Mouse (Mus musculus): ENCODE measurements around the gene Fsd1.
A peak's percentile ranks its signal among the peaks of the same experiment; 100 is the strongest.

Fsd1 gene

DNA sequence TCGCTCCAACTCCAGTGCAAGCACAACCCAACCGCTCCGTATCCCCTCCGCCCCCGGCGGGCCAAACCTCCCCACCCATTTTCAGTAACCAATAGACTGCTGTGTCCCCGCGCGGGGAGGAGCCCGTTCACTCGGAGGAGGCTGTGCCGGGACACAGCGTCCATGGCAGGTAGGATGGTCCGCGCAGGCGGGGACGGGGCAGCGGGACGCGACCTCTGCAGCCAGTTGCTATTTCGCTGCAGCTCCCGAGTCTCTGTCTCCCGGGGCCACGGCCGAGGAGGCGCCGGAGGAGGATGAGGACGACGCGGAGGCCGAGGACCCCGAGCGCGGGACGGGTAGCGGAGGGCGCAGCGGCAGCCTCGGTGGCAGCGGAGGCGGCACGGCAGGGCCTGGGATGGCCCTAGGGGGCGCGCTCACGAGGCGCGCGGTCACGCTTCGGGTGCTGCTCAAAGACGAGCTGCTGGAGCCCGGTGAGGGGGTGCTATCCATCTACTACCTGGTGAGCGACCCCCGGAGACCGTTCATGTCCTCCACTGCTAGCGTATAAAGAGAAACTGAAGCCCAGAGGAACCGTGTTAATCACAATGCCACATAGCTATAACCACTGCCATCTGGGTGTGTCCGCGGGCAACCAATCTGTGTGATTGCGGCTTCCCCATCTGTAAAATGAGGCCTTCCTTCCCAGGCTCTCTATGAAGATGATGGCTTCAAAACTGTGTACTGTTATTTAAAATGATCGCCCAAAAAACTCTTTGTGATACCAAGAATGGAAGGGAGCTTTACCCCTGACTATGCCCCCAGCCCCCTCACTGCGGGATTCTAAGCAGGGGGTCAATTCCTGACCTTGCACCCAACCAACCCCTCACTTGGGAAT is 23.0 kb downstream of the Fsd1 start:
- peak; percentile 95 for DNase-seq (ENCODE audit: low read depth, low spot score)

DNA sequence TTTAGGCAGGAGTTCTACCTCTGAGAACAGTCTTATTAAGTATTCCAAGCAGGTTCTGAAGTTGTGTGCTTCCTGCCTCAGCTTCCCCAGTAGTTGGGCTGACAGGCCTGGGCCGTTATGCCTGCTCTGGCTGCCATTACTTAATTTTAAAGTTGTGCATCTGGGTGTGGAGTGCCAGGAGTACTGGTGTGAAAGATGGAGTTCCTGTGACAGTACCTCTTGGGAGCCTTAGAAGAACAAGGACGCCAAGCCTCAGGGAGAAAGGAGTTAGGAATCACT is 23.6 kb downstream of the Fsd1 start:
- DNase-seq (ENCODE audit: low read depth, low spot score): no peak

DNA sequence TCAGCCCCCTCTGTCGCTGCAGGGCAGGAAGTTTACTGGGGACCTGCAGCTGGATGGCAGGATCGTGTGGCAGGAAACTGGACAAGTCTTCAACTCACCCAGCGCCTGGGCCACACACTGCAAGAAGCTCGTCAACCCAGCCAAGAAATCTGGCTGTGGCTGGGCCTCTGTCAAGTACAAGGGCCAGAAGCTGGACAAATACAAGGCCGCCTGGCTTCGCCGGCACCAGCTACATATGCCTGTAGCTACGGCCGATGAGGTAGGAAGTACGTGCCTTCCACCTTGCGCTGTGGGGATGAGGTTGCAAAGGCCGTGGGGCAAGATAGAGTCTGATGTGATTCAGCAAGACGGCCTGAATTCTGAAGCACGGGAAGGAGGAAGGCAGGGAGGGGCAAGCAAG is 23.9 kb downstream of the Fsd1 start:
- no peak for DNase-seq (ENCODE audit: low read depth, low spot score)

DNA sequence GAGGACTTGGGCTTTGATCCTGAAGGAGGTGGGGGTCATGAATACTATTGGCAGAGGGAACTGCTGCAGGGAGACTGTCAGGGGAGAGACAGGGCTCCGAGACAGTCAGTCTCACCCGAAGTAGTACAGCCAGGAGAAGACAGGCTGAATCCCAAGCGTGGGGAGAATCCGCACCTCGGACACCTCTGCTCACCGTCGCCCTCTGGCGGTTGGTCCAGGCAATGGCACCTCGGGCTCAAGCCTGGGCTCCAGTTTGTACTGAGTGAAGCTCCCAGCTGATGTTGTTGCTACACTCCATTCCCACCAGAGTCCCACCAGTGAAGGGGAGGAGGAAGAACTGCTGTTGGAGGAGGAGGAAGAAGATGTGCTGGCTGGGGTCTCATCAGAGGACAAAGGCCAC is 24.4 kb downstream of the Fsd1 start:
- peak; percentile 89 for DNase-seq (ENCODE audit: low read depth, low spot score)

DNA sequence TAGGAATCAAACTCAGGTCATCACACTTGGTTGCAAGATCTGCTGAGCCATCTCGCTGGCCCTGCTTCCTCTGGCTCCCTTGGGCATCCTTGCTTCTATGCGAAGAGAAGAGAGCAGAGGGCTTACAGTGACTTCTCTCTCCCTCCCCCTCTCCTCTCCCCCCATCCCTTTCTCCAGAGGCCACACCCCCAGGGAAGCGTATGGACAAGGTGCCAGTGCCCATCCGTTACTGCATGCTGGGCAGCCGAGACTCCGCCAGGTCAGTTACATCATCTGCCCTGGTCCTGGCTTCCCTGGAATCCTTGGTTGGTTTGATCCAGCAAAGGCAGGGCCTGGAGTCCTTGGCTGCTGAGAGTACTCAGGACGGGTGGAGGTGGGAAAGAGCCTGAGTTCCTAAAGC is 25.1 kb downstream of the Fsd1 start:
- DNase-seq (ENCODE audit: low read depth, low spot score): no peak

DNA sequence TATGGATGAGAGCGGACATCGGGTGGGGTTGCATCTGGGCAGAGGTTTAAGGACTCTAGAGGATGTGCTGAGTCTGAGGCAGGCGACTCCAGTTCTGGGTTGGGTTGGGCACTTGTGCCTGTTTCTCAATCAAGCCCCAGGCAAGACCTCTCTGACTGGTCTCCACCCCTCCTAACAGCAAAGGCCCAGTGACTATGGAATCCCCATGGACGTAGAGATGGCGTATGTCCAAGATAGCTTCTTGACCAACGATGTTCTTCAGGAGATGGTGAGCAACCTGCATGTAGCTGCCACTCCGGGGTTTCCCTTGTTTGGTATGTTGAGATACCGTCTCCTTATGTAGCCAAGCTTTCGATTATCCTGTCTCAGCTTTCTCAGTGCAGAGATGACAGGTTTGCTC is 29.0 kb downstream of the Fsd1 start:
- DNase-seq (ENCODE audit: low read depth, low spot score): no peak

DNA sequence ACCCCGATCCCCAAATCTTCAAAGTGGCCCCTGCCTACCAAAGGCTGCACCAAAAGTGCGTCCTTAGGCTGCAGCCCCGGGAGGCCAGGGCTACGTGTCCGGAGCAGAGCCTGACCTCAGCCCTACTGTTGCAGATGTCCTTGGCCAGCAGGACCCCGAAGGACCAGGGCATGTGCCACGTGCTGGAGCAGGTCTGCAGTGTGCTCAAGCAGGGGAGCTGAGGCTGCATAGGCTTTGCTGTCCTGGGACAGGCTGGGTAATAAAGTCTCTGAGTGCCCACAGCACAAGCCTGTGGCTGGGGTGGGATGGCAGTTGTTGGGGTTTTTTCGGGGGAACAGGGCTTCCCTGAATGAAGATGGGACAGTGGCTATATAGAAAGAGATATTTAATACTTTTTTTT is 30.1 kb downstream of the Fsd1 start:
- DNase-seq (ENCODE audit: low read depth, low spot score): no peak

DNA sequence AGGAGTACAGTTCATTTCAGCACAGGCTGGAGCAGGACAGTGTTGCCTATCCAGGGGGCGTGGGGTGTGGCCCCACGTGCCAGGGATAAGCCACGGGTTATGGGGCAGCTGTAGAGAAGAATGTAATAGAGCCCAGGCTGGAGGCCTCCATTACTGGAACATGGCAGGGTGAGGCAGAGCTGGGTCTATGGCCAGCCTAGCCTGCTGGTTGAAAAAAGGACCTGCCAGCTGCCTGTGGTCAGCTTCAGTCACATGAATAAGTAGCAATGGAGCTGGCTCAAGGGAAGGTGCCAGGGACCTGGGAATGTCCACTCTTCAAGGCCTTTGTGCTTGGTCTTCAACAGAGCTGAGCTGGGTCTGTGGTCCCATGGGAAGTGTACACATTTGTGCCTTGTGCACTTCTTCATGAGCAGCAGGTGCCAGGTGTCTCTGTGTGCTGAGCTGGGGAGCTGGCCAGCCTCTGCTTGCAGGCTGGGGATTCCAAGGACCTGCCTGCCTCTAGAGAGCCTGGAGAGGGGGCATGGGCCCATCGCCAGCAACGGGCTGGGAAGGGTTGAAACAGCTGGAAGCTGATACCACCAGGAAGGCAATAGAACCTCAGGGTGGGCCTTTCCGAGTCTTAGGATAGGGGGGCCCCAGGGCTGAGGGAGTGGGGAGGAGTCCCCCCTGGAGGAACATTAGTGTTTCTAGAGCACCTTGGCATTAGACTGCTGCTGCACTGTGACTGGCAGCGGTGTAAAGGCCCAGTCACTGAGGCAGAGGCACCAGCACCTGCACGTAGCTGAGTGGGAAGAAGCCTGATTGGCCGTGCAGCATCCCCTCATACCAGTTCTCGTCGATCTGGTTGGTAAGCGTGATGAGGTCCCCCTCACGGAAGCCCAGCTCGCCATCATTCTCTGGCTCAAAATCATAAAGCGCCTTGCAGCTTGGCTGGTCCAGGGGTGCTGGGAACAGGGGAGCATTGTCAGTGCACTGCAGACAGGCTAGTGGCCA is 30.8 kb downstream of the Fsd1 start:
- no peak for DNase-seq (ENCODE audit: low read depth, low spot score)

DNA sequence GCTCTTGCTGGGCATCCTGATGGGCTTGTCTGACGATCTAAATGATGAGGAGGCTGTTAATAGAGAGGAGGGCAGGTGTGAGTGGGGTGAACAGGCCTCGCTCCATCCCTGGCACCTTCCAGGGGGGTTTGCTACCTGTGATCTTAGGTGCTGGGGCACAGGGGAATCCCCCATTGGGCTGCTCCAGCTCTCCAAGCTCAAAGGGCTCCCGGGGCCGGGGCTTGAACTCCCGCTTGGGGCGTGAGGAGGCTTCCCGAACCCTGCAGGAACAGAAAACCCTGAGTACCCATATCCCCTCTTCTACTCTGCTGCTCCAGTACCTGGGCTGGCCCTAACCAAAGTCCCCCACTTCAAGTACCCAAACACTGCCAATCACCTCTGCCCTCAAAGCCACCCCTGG is 31.5 kb downstream of the Fsd1 start:
- no peak for DNase-seq (ENCODE audit: low read depth, low spot score)

DNA sequence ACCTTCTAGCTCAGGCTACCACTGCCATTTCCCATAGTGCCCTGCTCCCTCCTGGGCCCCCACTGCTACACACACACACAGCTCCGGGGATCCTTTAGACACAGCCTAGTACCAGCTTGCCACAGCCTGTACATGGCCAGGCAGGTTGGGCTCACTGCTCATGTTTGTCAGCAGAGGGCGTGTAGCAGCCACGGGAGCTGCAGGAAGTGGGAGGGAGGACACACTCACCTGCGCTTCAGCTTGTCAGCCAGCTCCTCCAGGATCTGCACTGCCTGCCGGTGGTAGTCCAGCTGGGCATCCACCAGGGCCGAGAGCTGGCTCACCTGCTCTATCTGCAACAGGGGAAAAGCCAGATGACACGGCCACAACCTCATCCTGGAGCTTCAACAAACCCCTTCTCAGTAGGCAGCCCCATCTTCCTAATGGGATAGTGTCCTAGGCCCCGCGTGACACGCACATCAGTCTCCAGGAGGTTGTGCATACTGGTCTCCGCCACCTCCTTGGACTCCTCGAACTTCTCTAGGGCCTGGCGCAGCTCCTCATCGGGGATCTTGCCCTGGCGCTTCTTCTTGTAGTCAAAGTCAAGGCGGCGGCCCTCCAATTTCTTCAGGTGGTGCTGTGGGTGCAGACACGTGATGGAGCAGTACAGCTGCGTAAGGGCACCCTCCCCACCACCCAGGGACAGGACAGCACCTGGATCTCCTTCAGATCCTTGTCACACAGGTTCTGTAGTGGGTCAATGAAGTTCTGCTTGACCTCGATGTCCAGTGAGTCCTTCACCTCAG is 32.2 kb downstream of the Fsd1 start:
- peak; percentile 81 for DNase-seq (ENCODE audit: low read depth, low spot score)

DNA sequence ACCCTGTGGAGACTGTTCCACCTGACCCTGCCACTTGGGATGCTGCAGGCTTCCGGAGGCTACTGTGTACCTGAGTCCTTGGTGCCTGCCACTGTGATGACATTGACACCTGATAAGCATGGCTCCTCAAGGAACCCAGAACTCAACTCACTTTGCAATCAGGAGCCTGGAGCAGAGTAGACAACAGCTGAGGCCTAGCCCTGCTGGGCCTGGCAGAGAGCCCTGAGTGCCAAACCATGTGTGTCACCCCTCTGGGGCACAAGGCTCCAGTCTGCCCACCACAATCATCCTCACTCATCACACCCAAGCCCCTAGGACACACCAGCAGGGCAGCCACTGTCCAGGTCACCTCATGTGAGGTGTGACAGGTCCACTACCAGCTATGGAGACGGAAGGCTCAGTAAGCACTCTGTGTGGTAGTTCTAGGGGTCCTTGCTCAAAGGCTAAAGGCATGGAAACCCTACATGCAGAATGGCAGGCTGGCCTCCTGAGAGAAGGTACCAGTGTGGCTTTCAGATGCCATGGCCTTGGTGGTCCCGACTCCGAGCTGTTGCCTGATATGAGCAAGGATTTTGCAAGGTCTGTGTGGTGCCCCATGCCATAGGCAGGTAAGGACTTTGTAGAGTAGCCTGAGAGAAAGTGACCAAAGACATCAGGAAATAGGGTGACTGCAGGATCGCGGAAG is 34.2 kb downstream of the Fsd1 start:
- no peak for DNase-seq (ENCODE audit: low read depth, low spot score)

DNA sequence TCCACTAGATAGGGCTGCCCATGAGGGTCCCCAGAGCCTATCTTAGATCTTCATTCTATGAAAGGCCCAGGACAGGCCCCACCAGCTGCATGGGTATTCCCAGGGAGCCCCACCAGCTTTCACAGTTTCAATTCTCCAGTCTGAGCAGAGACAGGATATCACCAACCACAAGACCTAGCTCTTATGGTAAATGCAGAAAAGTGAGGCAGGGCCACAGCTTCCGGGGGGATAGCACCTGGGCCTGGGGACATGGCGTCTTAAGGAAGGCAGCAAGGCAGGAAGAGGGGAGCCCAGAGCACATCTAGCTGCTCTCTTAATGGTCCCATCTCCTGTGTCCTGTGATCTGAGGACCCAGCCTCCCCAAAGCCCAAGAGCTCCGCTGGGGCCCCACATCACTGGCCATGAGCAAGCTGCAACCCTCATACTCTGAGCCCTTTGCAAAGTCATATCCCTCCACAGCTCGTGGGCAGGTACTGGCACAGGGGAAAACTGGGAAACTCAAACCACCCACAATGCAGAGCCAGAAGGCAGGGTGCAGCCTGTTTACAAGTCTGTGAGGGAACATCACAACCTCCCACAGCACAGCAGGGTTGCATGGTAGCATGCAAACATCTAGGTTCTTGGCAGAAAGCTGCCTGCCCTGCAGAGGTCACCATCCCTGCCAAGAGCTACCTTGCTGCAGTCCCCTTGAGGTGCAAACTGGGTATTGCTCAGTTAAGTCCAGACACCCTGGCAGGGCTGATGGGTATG is 35.0 kb downstream of the Fsd1 start:
- DNase-seq (ENCODE audit: low read depth, low spot score): no peak

DNA sequence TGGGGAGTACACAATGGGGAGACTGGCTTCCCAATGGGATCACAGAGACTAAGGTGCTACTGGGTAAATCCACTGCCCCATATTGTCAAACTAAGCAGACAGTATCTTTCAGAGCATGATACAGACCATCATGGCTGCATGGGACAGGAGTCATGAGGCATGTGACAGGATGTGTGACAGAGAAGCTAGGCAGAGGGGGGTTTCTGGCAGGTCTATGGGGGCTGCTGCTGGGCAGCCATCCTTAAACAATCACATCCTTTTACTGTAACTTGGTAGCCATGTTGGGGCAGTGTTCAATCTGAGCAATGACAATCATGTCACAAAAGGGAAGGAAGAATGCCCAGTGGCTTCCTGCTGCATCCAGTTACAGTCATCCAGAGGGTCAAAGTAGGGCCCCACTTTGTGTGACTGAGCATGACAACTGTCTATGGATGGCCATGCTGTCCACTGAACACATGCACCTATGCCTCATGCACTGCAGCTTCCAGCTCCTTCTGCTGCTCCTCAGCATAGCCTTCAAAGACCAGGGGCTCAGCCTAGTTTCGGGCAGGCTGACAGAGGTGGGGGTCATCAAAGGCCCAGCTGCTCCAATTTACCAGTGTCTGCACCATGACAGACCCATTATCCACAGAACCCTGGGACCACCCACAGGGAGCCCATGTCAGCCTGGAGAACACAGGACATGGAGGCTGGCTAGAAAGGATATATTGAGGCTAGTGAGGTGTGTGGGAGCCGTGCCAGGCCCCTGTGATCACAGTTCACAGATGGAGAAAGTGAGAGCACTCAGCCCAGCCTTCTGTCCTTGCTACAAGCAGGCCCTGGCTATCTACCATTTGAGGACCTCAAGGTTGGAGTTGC is 36.1 kb downstream of the Fsd1 start:
- DNase-seq (ENCODE audit: low read depth, low spot score): no peak

DNA sequence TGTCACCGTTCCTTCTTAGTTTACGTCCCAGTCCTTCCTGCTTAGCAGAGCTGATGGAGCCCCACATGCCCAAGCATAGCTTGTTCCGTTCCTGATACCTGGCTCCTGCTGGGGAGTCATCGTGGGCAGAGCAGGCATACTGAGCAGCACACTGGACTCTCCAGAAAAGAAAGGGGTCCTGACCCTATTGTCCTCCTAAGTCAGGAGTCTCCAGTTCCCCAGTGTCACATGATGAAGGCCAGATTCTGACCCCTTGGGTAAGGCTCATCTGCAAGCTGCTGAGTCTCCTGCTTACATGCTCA is 36.6 kb downstream of the Fsd1 start:
- no peak for DNase-seq (ENCODE audit: low read depth, low spot score)

DNA sequence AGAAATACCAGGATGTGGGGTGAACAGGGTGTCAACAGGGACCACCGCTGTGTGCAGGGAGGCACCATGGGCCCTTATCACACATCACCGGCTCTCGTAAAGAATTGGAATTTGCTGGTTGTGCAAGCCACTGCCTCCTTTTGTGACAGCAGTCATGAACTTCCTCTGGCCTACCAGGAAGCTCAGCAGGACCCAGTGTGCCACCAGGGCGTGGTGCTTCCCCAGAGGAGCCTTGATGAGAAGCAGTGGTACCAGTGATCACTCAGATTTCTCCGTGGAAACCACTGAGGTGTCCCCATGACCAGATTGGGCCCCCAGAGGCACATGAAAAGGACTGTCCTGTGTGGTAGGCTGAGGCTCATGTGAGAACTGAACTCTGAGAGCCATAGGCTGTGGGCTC is 37.1 kb downstream of the Fsd1 start:
- no peak for DNase-seq (ENCODE audit: low read depth, low spot score)

DNA sequence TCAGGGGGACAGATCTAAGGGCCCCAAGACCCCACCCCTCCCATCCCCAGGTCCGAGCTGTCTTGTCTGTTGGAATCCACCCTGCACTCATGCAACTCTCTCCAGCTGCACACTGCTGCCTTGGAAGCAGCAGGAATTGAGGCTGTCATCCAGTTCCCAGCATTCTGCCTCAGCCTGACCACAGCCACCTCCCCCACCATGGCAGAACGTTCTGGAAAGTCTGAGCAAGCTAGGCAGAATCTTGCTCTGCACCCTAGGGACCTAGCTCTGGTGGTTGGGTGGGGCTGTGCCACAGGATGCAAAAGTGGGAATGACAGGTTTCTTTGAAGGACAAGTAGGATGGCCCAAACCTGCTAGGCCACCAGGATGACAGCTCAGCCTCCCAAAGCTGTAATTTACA is 38.2 kb downstream of the Fsd1 start:
- no peak for DNase-seq (ENCODE audit: low read depth, low spot score)

DNA sequence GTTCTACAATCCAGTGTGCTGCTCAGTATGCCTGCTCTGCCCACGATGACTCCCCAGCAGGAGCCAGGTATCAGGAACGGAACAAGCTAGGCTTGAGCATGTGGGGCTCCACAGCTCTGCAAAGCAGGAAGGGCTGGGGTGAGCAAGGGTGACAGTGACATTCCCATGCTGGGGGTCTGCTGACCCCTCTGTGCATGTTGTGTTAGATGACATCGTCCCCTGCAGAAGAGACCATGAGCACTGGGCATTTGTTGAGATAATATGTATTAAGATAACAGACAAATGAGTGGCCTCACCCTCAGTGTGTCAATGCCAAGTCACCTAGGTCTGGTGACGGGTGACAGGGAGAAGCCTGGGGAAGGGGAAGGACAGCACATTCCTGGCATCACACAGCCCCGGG is 38.6 kb downstream of the Fsd1 start:
- no peak for DNase-seq (ENCODE audit: low read depth, low spot score)

DNA sequence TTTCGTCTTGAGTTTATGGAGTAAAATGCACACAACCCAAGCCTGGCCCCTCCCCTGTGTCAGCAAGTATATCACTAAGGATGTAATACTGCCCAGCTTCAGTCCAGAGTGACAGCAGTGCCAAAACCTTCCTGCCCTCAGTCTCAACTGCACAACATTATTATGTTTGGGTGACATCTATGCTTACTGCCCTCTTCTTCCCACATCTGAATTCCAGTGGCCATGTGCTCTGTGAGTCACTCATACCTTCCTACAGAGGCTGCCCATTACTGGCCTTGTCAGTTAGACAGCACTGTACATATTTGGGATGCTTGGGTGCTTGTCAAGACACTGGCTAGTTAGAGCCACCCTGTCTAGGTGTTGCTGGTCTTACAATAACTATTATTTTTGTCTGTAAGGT is 40.0 kb downstream of the Fsd1 start:
- DNase-seq (ENCODE audit: low read depth, low spot score): no peak

DNA sequence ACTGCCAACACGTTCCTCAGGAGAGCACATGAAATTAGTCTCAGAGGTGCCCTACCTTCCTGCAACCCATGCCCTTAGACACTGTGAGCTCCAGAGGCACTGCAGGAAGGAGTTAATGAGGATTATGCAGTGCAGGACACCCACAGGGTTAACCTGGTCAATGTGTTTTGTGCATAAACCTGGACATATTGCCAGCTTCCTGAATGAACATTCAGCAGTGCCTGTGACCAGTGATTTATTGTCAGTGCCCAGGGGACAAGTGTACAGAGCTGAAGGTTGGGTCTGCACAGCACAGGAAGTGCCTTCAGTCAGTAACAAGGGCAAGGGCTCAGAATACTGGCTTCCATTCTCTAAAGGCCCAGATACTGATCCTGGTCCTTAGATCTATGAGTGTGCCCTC is 40.6 kb downstream of the Fsd1 start:
- no peak for DNase-seq (ENCODE audit: low read depth, low spot score)

DNA sequence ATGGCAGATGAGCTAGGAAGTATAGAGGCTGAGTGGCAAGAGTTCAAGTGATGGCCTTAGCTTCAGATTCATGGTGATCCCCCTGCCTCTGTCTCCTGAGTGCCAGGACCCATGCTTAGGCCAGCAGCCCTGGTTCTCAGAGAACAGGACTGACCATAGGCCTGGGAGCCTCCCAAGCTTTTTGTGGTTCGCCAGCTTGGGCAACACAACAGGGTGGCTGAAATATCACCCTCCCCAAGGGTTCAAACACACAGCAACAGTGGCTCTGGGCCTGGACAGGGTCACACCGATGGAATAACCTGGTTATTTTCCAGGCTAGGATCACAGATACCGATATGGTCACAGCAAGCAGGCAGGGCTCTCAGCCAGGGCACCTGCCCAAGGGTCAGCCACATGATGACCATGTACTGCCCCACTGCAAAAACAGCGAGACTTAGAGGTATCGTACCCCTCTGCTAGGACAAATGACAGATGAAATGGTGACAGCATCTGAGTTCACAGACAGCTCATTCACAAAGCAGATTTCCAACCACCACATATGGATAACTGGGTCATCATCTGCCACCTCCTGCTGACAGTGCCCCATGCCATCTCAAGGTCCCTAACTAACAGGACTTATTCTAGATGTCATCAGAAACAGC is 41.6 kb downstream of the Fsd1 start:
- no peak for DNase-seq (ENCODE audit: low read depth, low spot score)

Measured in ZHBTc4 (cell line).